Mouse (Mus musculus) olfactory bulb, adult 2 months (tissue): ENCODE results near the gene Ern2.

Source experiments
- CTCF ChIP-seq: fragments of 200-500 bp; IDR thresholded peaks from 2 replicates; pipeline ENCODE4 v1.5.1; 2012; ENCODE audit warnings: low read depth, mild to moderate bottlenecking, low read length, moderate library complexity; ENCODE audit not compliant: insufficient read depth
- POLR2A ChIP-seq: fragments of 200-500 bp; IDR thresholded peaks from 2 replicates; pipeline ENCODE4 v1.6.1; 2012; ENCODE audit warnings: mild to moderate bottlenecking, low read depth, low read length, moderate library complexity; ENCODE audit not compliant: insufficient read depth

DNA sequence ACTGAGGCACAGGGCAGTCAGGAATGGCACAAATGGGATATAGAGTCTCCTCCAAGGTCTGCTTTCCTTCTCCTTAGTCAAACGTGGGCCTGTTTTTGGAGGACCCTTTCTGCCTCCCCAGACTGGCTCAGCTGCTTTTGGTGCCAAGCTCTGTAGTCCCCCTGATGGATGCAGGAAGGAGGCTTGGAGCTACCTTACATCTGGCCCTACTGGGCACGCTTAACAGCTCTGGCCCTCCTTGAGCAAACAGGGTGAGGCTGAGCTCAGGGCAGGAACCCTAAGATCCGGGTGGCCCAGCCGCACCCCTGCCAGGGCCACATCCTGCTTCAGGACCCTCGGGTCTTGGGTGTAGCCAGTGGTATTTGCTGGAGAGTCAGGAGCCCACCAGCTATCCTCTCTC lies 1.4 kb downstream of the Ern2 start:
- TF ChIP-seq POLR2A (no peak), CTCF (no peak)
